Mouse (Mus musculus) CD4-positive helper T cell, adult 2 months (primary cell): ENCODE results near the gene Chrnb2.

Experiments used
- DNase-seq: peaks from one replicate; pipeline ENCODE4 v3.0.0-alpha.2; 2012; ENCODE audit warnings: low read depth, missing footprints, low spot score

The Chrnb2 gene

DNA sequence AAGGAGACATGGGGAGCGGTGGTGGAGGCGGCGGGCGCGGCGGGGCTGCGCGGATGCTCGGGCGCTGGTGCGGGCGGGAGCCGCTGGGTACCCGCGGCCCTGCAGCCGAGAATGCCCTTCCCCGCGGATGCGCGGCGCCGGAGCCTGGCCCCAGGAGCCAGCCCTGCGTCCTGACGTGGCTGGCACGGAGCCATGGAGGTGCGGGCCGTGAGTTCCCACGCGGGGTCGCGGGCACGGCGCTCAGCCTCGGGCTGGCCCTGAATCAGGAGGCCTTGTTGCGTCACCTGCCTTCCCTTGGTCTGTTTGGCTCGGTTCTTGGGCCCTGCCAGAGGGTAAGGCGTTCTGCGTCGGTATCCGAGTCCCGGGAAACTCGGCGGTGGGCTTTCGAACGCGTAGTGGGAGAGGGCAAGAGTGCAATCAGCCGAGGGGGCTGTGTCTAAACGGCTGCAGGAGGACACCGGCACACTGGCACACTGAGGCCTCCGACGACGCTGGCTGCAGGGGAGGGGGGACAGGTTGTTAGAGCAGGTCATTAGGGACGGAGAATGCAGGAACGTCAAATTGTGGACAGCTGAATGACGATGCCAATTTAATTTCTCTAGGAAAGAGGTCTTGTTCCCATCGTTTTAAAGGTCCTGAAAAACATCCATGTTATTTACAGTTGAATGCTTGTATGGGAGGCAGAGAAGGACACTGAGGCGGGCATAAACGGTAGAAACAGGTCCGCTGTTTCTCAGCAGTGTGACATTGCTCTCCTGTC lies 49.0 kb downstream of the Chrnb2 start:
- no peak for DNase-seq

DNA sequence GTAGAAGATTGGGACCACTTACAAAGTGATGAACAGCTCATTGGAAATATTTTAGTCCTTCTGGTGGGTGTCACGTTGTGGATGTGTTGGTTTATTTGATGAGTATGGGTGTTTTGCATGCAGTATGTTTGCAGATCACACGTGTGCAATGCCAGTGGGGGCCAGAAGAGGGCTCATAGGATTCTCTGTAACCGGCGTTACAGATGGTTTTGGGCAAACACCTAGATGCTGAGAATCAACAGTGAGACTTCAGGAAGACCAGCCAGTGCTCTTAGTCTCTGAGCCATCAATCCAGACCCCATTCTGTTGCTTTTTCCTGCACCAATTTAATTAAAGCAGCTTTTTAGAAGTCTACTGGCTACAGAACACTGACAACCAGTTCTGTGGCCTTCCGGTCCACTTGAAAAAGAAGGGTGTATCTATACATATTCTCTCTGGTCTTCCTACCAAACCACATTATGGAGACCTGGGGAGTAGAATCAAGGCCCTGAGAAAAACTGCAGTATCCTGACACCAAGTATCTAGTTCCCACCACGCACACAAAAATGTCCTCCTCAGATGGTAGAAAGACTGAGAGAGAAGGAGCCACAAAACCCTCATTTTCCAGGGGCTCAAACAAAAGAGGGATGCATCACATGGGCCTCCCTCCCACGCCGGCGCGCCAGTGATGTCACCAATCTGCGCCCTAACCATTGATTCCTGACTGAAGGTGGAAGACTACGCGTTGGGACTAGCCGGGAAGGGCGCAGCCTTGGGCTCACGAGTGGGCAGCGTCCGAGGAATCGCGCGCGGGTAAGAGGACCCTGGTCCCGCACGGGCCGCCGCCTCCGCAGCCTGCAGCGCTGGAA lies 49.8 kb downstream of the Chrnb2 start, which contains the start of gene Adar:
Gene Adar (plus strand): TSS at position 664 of the 848 bp plus-strand sequence.
- peak; percentile 86 for DNase-seq

- no peak for DNase-seq
These were observed 60.4 kb downstream of the Chrnb2 start for GRCm38 (mm10) chr3:89704064-89704463.

DNA sequence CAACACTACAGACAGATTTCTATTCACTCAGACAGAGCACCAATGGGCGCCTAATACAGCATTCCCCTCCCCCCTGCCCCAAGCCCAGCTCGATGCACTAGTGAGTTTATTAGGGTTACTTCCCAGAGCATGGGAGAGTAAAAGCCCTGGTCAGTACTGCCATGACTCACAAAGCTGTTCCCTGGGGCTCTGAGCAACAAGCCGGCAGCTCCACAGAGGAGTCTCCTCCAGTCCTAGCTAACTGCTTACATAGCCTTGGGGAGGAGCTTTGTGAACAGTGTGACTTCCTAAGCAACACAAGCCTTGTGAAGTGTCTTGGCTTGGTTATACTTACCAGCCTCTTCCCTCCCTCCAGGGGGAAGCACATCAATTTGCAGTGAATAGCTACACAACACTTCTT lies 60.8 kb downstream of the Chrnb2 start:
- no peak for DNase-seq

- no peak for DNase-seq
These were observed 64.0 kb downstream of the Chrnb2 start for GRCm38 (mm10) chr3:89700461-89700860.

GRCm38 (mm10) chr3:89698958-89699357 lies 65.5 kb downstream of the Chrnb2 start:
- DNase-seq, result no peak
